In the genomic region with DNA sequence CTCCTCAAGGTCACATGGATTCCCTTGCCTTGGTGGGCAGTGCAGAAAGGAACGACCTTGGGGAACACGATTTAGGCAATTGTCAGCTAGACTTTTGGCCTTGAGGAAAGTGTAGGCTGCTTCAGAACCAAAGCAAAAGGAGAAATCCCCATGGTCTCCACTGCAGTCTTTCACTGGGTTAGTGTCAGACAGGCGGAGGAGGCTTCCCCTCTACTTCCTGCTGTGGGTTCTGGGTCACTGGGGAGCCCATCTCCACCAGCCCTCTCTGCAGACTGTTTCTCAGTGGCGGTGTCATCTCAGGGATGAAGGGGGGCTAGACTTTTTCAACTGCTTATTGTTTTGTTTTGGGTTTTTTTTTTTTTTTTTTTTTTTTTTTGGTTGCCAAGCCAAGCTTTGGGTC, we compare ENCODE assay signal across 8 mouse cellular contexts.
A peak's percentile ranks its signal among the peaks of the same experiment; 100 is the strongest.
DNase-seq lines count a peak whose midpoint lies in the region; ATAC-seq and TF ChIP-seq lines count a peak whose summit lies in the region.

No protein-coding gene starts in this region.

- ATAC-seq in kidney, postnatal 0 days (replicated peaks; ENCODE audit: low FRiP score, low read depth): no peak
- ATAC-seq in heart, embryonic 11.5 days (replicated peaks; ENCODE audit: insufficient number of reproducible peaks, low FRiP score, low TSS enrichment): no peak

- no peak overlapping the region for H3K4me2 ChIP-seq in kidney, postnatal 0 days (ENCODE audit: low read length)
- peak overlapping the region; percentile 6; the same call in 1 of the 2 replicates for H3K4me2 ChIP-seq in heart, embryonic 11.5 days

- WGBS in kidney, postnatal 0 days: 19% methylated on average over 4 of the region's 4 CpGs
- WGBS in heart, embryonic 11.5 days (ENCODE audit: insufficient replicate concordance): 27% methylated on average over 4 of the region's 4 CpGs

- TF ChIP-seq CTCF in kidney, postnatal 0 days (IDR thresholded peaks at IDR 0.05; ENCODE audit: low read depth): no peak

- H3K4me3 ChIP-seq in kidney, postnatal 0 days (replicated peaks; ENCODE audit: low read depth, low read length): no peak overlapping the region
- no peak overlapping the region for H3K4me3 ChIP-seq in heart, embryonic 11.5 days (ENCODE audit: low read depth, low read length)

- DNase-seq in kidney, postnatal 0 days (ENCODE audit: low spot score): peak; percentile 40
- DNase-seq in kidney, postnatal 14 days: no peak
- DNase-seq in ES-CJ7 (ENCODE audit: low read depth, low spot score): peak; percentile 8
- peak; percentile 85 to 86 for DNase-seq in spleen, postnatal 36 days (ENCODE audit: low spot score in 2 of 2)
- DNase-seq in cerebellum, adult 8-10 months: no peak
- no peak for DNase-seq in layer of hippocampus, postnatal 25 days (ENCODE audit: extremely low spot score in 1 of 2, low spot score in 1 of 2)
- DNase-seq in retina, postnatal 1 day: no peak

- no peaks in the 10 kb centered on the region for H3K9me3 ChIP-seq in kidney, postnatal 0 days (replicated peaks; ENCODE audit: low read length)
- no peaks in the 10 kb centered on the region for H3K9me3 ChIP-seq in heart, embryonic 11.5 days (replicated peaks; ENCODE audit: control insufficient read depth, low read length)

- H3K36me3 ChIP-seq in kidney, postnatal 0 days (ENCODE audit: insufficient read depth, low read length): no peaks in the 10 kb centered on the region
- H3K36me3 ChIP-seq in heart, embryonic 11.5 days (ENCODE audit: control insufficient read depth, insufficient read depth, low read length): no peaks in the 10 kb centered on the region

- H3K9ac ChIP-seq in kidney, postnatal 0 days (ENCODE audit: low read depth, low read length): no peak overlapping the region
- peak overlapping the region; percentile 56; the same call in 1 of the 2 replicates for H3K9ac ChIP-seq in heart, embryonic 11.5 days (ENCODE audit: low read depth, low read length)

- H3K27me3 ChIP-seq in kidney, postnatal 0 days (ENCODE audit: insufficient read depth, low read length): no peaks in the 10 kb centered on the region
- no peaks in the 10 kb centered on the region for H3K27me3 ChIP-seq in heart, embryonic 11.5 days (ENCODE audit: control insufficient read depth, insufficient read depth, low read length)

- H3K4me1 ChIP-seq in kidney, postnatal 0 days (replicated peaks; ENCODE audit: insufficient read depth, low read length): peaks cover 21% of the 10 kb centered on the region; the same call in 1 of the 2 replicates
- peaks cover 29% of the 10 kb centered on the region for H3K4me1 ChIP-seq in heart, embryonic 11.5 days (ENCODE audit: control insufficient read depth, insufficient read depth, low read length)

- no peak overlapping the region for H3K27ac ChIP-seq in kidney, postnatal 0 days
- H3K27ac ChIP-seq in heart, embryonic 11.5 days (ENCODE audit: low read depth, low read length): peak overlapping the region; percentile 84

Comparison
In these comparisons a context has a peak if more than half of its experiments do, and no peak if none do; other contexts are left out.
1. DNase-seq: peak in kidney, postnatal 0 days (single experiment), ES-CJ7 (single experiment) and spleen, postnatal 36 days (2 of 2); none in kidney, postnatal 14 days (single experiment), cerebellum, adult 8-10 months (single experiment), layer of hippocampus, postnatal 25 days (0 of 2) and retina, postnatal 1 day (single experiment).